Mouse (Mus musculus): ENCODE results near the gene Olfr98.

- TF ChIP-seq CTCF (IDR thresholded peaks at IDR 0.05; ENCODE audit: low read depth) (no peak), EP300 (IDR thresholded peaks at IDR 0.05; ENCODE audit: low read depth) (no peak)
Measured at GRCm38 (mm10) chr17:37218486-37218885, 45.1 kb downstream of the Olfr98 start.

All from liver, postnatal 0 days (tissue).